Mouse (Mus musculus) hindbrain, embryonic 10.5 days (tissue): ENCODE results near the gene Hnrnpc. TPM values are rescaled to one million over a fixed set of nuclear protein-coding genes. Genes with fewer than 3 reads are reported as not detected.
"Not testable (repeated sequence)": the region's sequence is repeated elsewhere in the genome, so short reads cannot be mapped to it uniquely, and the experiment has no call there.

Source experiments
- DNase-seq: peaks from one replicate; pipeline ENCODE4 v3.0.0-alpha.2; 2017; ENCODE audit warnings: low spot score
- H3K27ac ChIP-seq: fragments of 300-500 bp; sonication (generic); 2 replicates; pipeline ENCODE4 v1.5.1; 2016; ENCODE audit warnings: mild to moderate bottlenecking, moderate library complexity
- H3K27me3 ChIP-seq: fragments of 300-500 bp; sonication (generic); 2 replicates; pipeline ENCODE4 v1.6.1; 2016; ENCODE audit warnings: mild to moderate bottlenecking; ENCODE audit not compliant: poor library complexity, insufficient read depth, severe bottlenecking
- H3K36me3 ChIP-seq: fragments of 300-500 bp; sonication (generic); 2 replicates; pipeline ENCODE4 v1.6.1; 2016; ENCODE audit warnings: mild to moderate bottlenecking, moderate library complexity
- H3K4me1 ChIP-seq: fragments of 300-500 bp; sonication (generic); replicated peaks from 2 replicates; pipeline ENCODE4 v1.6.1; 2016; ENCODE audit warnings: mild to moderate bottlenecking
- H3K4me3 ChIP-seq: fragments of 300-500 bp; sonication (generic); 2 replicates; pipeline ENCODE4 v1.5.1; 2016; ENCODE audit warnings: mild to moderate bottlenecking, moderate library complexity
- H3K9me3 ChIP-seq: fragments of 300-500 bp; sonication (generic); 2 replicates; pipeline ENCODE4 v1.6.1; 2016; ENCODE audit warnings: mild to moderate bottlenecking, moderate library complexity
- WGBS: fragments of 180-500 bp; shearing (Covaris S2); methylation state at CpG from one replicate; pipeline ENCODE4 v1.1.7; 2016; 5-methylcytosine and 5-hydroxymethylcytosine counted together
- polyA plus RNA-seq: library from polyadenylated mRNA; unstranded; fragments of >200 nt; fragmentation: Nextera tagmentation; extraction: Ambion mirVana; gene quantifications from 2 replicates; pipeline ENCODE4 v1.2.1, GENCODE M21; 2016

Hnrnpc gene
- polyA plus RNA-seq, 1 experiment from 2014 or later: 754 TPM

GRCm38 (mm10) chr14:52099563-52099962 is 4.3 kb downstream of the Hnrnpc start:
- no peaks in the 10 kb centered on the region for H3K27me3 ChIP-seq
- peaks cover 33% of the 10 kb centered on the region for H3K4me1 ChIP-seq
- no peaks in the 10 kb centered on the region for H3K9me3 ChIP-seq
- no peak overlapping the region for H3K27ac ChIP-seq
- WGBS: 91% methylated on average over 2 of the region's 2 CpGs
- peaks cover 67% of the 10 kb centered on the region for H3K36me3 ChIP-seq
- DNase-seq: no peak
- H3K4me3 ChIP-seq: no peak overlapping the region

GRCm38 (mm10) chr14:52098387-52098786 is 5.4 kb downstream of the Hnrnpc start:
- not testable (repeated sequence) for DNase-seq, H3K27ac ChIP-seq, H3K9me3 ChIP-seq, H3K27me3 ChIP-seq, H3K4me3 ChIP-seq
- Histone ChIP-seq H3K36me3 (peaks cover 74% of the 10 kb centered on the region), H3K4me1 (peaks cover 30% of the 10 kb centered on the region)
- WGBS: 91% methylated on average over 3 of the region's 3 CpGs

- H3K4me3 ChIP-seq, H3K9me3 ChIP-seq, H3K27me3 ChIP-seq, DNase-seq, H3K27ac ChIP-seq: not testable (repeated sequence)
- H3K4me1 ChIP-seq: peaks cover 24% of the 10 kb centered on the region
- 97% methylated on average over 3 of the region's 3 CpGs for WGBS
- H3K36me3 ChIP-seq: peaks cover 84% of the 10 kb centered on the region
Measured at GRCm38 (mm10) chr14:52097191-52097590, 6.6 kb downstream of the Hnrnpc start.

- DNase-seq: no peak
- Histone ChIP-seq H3K9me3 (no peaks in the 10 kb centered on the region), H3K27me3 (no peaks in the 10 kb centered on the region), H3K36me3 (peaks cover 86% of the 10 kb centered on the region), H3K27ac (no peak overlapping the region), H3K4me1 (no peaks in the 10 kb centered on the region), H3K4me3 (no peak overlapping the region)
- WGBS: 91% methylated on average over 1 of the region's 1 CpGs
Measured at GRCm38 (mm10) chr14:52094533-52094932, 9.3 kb downstream of the Hnrnpc start.

GRCm38 (mm10) chr14:52083083-52083482 is 20.7 kb downstream of the Hnrnpc start:
- Histone ChIP-seq H3K27ac (no peak overlapping the region), H3K27me3 (no peaks in the 10 kb centered on the region), H3K36me3 (peaks cover 100% of the 10 kb centered on the region), H3K9me3 (no peaks in the 10 kb centered on the region), H3K4me1 (no peaks in the 10 kb centered on the region), H3K4me3 (no peak overlapping the region)
- DNase-seq: no peak

- no peaks in the 10 kb centered on the region for H3K4me1 ChIP-seq
- H3K4me3 ChIP-seq: no peak overlapping the region
- WGBS: 94% methylated on average over 15 of the region's 15 CpGs
- H3K27ac ChIP-seq: no peak overlapping the region
- no peaks in the 10 kb centered on the region for H3K9me3 ChIP-seq
- H3K27me3 ChIP-seq: no peaks in the 10 kb centered on the region
- no peak for DNase-seq
- peaks cover 68% of the 10 kb centered on the region for H3K36me3 ChIP-seq
Measured at GRCm38 (mm10) chr14:52071599-52072137, 32.2 kb downstream of the Hnrnpc start.

- Histone ChIP-seq H3K9me3 (no peaks in the 10 kb centered on the region), H3K27me3 (no peaks in the 10 kb centered on the region), H3K4me1 (no peaks in the 10 kb centered on the region), H3K36me3 (peaks cover 13% of the 10 kb centered on the region), H3K27ac (no peak overlapping the region), H3K4me3 (no peak overlapping the region)
- DNase-seq: no peak
- 58% methylated on average over 4 of the region's 4 CpGs for WGBS
Measured at GRCm38 (mm10) chr14:52066135-52066534, 37.7 kb downstream of the Hnrnpc start.

GRCm38 (mm10) chr14:52061798-52062197 is 42.0 kb downstream of the Hnrnpc start:
- Histone ChIP-seq H3K9me3 (no peaks in the 10 kb centered on the region), H3K4me1 (no peaks in the 10 kb centered on the region), H3K36me3 (no peaks in the 10 kb centered on the region), H3K4me3 (no peak overlapping the region), H3K27ac (no peak overlapping the region), H3K27me3 (no peaks in the 10 kb centered on the region)
- WGBS: 87% methylated on average over 8 of the region's 8 CpGs
- DNase-seq: no peak

- Histone ChIP-seq H3K27me3 (no peaks in the 10 kb centered on the region), H3K4me1 (no peaks in the 10 kb centered on the region), H3K36me3 (no peaks in the 10 kb centered on the region), H3K27ac (no peak overlapping the region), H3K4me3 (no peak overlapping the region), H3K9me3 (no peaks in the 10 kb centered on the region)
- WGBS: 82% methylated on average over 1 of the region's 1 CpGs
- no peak for DNase-seq
Measured at GRCm38 (mm10) chr14:52060800-52061199, 43.0 kb downstream of the Hnrnpc start.

GRCm38 (mm10) chr14:52059982-52060381 is 43.8 kb downstream of the Hnrnpc start:
- 73% methylated on average over 4 of the region's 4 CpGs for WGBS
- Histone ChIP-seq H3K4me3 (no peak overlapping the region), H3K27me3 (no peaks in the 10 kb centered on the region), H3K27ac (no peak overlapping the region), H3K4me1 (no peaks in the 10 kb centered on the region), H3K36me3 (no peaks in the 10 kb centered on the region), H3K9me3 (no peaks in the 10 kb centered on the region)
- DNase-seq: no peak

- 94% methylated on average over 3 of the region's 3 CpGs for WGBS
- H3K4me3 ChIP-seq, H3K36me3 ChIP-seq, H3K4me1 ChIP-seq, H3K27me3 ChIP-seq, DNase-seq, H3K27ac ChIP-seq, H3K9me3 ChIP-seq: not testable (repeated sequence)
Measured at GRCm38 (mm10) chr14:52052720-52053119, 51.1 kb downstream of the Hnrnpc start.

GRCm38 (mm10) chr14:52045966-52046565 is 57.8 kb downstream of the Hnrnpc start:
- WGBS: 59% methylated on average over 9 of the region's 9 CpGs
- Histone ChIP-seq H3K36me3 (no peaks in the 10 kb centered on the region), H3K27me3 (no peaks in the 10 kb centered on the region), H3K27ac (no peak overlapping the region; the same call in 1 of the 2 replicates), H3K4me1 (peaks cover 20% of the 10 kb centered on the region), H3K4me3 (no peak overlapping the region), H3K9me3 (no peaks in the 10 kb centered on the region)
- DNase-seq: no peak

- no peaks in the 10 kb centered on the region for H3K9me3 ChIP-seq
- peak overlapping the region; percentile 40; the same call in 1 of the 2 replicates for H3K27ac ChIP-seq
- H3K27me3 ChIP-seq: no peaks in the 10 kb centered on the region
- peaks cover 20% of the 10 kb centered on the region for H3K4me1 ChIP-seq
- 10% methylated on average over 8 of the region's 8 CpGs for WGBS
- H3K4me3 ChIP-seq: no peak overlapping the region
- no peaks in the 10 kb centered on the region for H3K36me3 ChIP-seq
- DNase-seq: peak; percentile 52
Measured at GRCm38 (mm10) chr14:52044901-52045678, 58.7 kb downstream of the Hnrnpc start.
